Mouse (Mus musculus) left cerebral cortex, postnatal 4 days (tissue): ENCODE measurements around the gene Pald1. TPM values are rescaled to one million over a fixed set of nuclear protein-coding genes. Genes with fewer than 3 reads are reported as not detected.

Experiments used
- DNase-seq: peaks from one replicate; pipeline ENCODE4 v3.0.0-alpha.2; 2022
- intact Hi-C: fragments of 180-260 bp; cut with DNase I; formaldehyde crosslinking; loops from one replicate; pipeline ENCODE4 v1.15.1; 2025
- total RNA-seq, 2 experiments: library from RNA; stranded (reverse); gene quantifications; 2 replicates each; pipeline ENCODE4 v1.2.3; 2021

The Pald1 gene
- total RNA-seq, 2 experiments from 2014 or later = 22.8 to 25.8 TPM

DNA sequence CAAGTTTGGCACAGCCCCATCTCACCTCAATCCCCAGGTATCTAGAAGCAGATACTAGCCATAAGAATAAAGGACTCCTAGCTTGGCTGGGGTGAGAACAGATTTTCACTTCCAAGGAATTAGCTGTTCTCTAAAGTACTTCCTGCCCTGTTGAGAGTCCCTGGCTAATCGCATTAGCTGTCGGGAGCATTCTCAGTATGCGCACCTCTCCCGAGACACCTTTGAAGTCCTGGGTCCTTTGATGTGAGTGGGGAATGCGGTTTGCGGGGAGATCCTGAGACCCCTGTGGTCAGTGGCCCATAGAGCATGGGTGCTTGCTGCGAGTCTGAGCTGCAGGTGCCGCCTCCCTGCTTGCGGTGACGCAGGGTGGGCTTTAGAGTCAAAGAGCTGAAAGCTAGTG is 22.6 kb upstream of the Pald1 start:
- DNase-seq = no peak
- intact Hi-C loops = loop anchor here (10.0 kb wide), 1 partner anchor 201 kb away; no protein-coding TSS in a partner anchor

DNA sequence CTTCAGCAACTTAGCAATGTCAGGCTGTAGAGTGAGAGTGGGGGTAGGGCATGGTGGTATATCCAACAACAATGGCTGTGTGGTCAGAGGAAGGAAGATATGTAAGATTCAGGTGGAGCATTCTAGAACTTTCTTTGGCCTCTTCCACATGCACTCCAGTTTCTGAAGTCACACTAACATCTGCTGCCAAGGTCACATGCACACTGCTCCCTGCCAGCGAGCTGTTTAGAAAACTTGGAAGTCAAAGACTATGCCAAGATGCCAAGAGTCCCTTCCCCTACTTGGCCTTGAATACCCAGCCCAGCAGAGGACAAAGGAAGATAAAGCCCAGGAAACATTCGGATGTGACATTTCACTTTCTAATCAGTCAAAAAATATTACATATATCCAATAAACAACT is 19.6 kb upstream of the Pald1 start:
- DNase-seq = no peak
- intact Hi-C loops = loop anchor here (10.0 kb wide), 1 partner anchor 198 kb away; no protein-coding TSS in a partner anchor

DNA sequence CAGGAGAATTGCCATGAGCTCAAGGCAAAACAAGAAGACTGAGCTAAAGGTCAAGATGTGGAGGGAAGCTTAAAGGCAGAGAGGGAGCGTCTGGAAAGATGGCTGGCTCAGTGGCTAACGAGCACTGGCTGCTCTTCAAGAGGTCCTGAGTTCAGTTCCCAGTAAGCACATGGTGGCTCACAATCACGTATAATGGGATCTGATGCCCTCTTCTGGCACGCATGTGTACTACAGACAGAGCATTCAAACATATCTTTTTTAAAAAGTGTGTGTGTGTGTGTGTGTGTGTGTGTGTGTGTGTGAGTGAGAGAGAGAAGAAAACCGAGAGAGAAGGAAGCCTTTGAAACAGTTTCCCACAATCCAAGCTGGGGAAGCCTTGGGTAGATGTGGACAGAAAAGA is 19.1 kb upstream of the Pald1 start:
- intact Hi-C loops = loop anchor here (10.0 kb wide), 1 partner anchor 198 kb away; no protein-coding TSS in a partner anchor
- no peak for DNase-seq

DNA sequence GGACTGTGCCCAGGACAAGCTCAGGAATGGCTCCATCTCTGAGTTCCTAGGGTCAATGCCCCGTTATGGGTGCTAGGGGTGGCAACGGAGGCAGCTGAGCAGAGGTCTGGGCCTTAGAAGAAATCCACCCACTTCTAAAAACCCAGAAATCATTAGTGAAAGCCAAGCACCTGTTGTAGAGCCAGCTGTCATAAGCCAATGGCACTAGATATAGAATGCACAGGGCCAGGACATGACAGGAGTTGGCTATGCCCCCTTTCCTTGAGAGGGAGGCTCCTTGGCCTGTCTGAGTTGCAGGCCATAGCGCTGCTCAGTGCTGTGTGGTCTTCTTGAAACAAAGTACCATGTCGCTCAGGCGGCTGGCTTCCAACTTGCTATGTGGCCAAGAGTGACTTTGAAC is 17.1 kb upstream of the Pald1 start:
- intact Hi-C loops = loop anchor here (10.0 kb wide), 1 partner anchor 196 kb away; no protein-coding TSS in a partner anchor
- DNase-seq = no peak

DNA sequence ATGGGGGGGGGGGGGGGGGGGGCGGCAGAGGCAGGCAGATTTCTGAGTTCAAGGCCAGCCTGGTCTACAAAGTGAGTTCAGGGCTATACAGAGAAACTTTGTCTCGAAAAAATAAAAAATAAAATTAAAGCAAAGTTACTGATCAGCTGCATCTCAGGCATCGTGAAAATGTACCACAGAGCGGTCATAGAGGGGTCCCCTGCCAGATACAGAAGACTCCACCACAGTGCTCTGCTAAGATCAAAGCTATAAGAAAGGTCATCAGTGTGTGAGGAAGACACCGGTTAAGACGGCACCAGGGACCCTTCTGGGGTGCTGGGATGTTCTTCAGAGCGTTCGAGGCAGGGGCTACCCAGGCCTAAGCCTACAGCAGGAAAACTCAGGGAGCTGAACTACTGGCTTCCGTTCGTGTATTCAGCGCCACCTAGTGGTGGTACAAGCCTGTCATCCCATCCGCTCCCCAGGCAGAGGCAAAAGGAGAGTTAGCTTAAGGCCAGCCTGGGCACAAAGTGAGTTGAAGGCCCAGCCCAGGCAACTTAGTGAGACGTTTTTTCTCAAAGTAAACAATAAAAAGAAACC is 15.9 kb upstream of the Pald1 start:
- peak; percentile 78 for DNase-seq
- intact Hi-C loops = loop anchor here (5.0 kb wide), 1 partner anchor 57 kb away; no protein-coding TSS in a partner anchor

DNA sequence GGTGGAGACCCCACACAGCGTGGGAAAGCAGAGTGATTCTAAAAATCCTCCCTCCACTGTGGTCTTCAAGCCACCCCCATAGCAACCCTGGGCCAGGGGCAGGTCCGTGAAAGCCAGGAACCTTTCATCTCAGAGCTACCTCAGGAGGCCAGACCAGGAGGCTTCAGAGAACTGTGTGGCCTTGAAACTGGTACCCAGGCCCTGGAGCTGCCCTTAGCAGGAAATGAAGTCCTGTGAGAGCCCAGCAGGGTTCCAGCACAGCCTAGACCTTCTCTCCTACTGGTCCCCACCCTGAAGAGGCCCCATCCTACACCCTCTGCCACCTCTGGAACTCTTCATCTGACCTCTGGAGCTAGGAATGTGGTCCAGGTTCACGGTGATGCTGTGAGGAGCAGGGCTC is 14.8 kb upstream of the Pald1 start:
- intact Hi-C loops = loop anchor here (5.0 kb wide), 1 partner anchor 56 kb away; no protein-coding TSS in a partner anchor
- no peak for DNase-seq

DNA sequence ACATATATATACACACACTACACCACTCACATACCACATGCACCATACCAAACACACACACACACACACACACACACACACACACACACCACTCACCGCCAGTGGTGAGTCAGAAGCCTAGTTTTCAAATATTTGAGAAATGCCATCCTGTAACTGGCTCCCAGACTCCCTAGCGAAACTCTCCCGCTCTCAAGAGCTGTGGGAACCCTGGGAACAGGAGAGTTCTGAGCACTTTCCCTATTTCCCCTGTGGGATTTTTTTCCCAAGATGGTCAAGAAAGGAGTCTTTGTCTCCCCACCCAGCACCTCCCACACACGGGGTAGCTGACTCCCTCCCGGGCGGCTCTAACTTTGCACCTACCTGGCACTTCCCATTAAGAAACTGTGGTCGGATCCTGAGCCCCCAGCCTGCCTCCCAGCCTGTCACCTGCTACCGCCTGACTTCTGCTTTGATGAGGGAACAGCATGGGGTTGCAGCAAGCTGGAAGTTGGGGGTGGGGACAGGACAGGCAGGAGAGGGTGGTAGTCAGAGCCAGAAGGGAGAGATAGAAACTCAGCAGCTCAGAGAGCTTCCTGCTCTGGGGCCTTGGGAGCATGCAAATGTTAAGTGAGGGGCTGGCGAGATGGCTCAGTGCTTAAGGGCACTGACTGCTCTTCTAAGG is 11.3 kb upstream of the Pald1 start:
- no peak for DNase-seq
- intact Hi-C loops = loop anchor here (5.0 kb wide), 1 partner anchor 52 kb away; no protein-coding TSS in a partner anchor

DNA sequence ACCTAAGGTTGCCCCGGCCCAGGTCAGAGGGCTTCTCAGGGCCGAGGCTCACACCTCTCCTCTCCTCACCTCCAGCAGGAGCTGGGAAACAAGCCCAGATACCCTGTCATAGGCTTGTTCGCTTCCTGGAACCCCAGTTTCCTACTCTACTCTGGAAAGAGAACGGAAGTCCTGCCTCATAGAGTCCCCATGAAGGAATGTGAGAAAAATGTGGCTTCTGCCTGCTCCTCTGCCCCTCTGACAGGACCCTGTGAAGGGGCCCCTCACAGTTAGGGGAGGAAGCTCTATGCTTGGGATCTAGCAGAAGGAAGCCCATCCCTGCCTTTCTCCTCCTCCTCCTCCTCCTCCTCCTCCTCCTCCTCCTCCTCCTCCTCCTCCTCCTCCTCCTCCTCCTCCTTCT is 9.3 kb upstream of the Pald1 start:
- DNase-seq = no peak
- intact Hi-C loops = no loop called here

DNA sequence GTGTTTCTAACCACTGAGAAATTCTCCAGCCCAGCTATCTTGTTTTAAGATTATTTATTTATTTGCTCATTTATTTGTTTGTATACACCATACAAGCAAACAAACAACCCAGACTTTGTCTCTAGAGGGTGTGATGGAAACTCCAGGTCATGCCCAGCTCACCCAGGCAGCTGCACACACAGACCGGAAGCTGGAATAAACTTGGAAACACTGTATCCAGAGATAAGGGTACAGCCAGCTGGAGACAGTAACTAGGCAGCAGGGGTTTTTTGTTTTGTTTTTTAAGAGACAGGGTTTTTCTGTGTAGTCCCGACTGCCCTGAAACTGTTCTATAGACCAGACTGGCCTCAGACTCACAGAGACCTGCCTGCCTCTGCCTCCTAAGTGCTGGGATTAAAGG is 6.8 kb upstream of the Pald1 start:
- intact Hi-C loops = no loop called here
- DNase-seq = no peak

DNA sequence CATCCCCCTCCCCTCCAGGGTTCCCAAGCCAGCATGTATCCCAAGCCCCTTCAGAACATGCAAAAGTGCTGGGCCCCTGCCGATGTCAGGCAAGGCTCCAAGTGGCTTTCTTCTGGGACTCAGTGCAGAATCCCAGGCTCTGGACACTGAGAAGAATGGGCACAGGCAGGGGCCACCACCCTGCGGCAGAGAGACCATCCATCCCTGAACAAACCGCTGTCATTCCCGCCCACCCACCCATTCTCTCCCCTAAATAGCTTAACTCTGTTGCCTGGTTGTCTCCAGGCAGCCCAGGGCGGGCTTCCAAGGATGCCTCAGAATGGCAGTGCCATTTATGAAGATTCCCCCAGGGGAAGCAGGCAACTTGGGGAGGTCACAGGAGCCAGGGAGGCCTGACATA is 5.7 kb upstream of the Pald1 start:
- DNase-seq = peak; percentile 71
- intact Hi-C loops = no loop called here

DNA sequence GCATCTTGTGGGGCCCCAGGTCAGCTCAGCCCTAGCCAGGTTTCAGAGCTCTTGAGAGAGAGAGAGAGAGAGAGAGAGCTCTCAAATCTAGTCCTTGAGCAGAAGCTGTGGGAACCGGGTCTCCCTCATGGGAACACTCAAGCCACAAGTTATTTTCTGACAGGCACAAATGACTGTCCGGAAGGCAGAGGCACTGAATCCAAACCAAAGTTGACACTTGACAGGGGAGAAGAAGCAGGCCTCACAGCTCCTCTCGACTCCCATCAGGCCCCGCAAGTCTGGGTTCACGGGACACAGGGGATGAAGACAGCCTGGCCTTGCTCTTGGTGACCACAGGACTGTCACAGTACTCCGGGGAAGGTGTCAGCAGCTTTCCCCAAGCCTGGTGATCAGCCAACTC is 3.0 kb upstream of the Pald1 start:
- intact Hi-C loops = no loop called here
- DNase-seq = no peak

DNA sequence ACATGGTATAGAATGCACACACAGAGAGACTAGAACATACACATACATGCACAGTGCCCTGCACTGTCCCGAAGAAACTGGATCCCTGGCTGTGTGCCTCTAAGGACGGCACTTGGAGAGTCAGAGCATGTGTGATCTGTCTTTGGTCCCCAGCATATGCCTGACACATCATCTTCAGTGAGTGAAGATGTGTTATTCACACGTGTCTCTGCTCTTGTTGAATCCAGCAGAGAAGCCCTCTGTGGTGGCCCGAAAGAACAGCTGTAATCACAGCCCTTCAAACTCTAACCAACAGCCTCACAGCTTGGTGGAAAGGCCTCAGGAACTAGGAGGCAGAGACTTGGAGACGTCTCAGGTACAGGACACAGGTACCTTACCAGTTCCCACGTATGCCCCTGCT is 1.8 kb upstream of the Pald1 start:
- no peak for DNase-seq
- intact Hi-C loops = no loop called here

DNA sequence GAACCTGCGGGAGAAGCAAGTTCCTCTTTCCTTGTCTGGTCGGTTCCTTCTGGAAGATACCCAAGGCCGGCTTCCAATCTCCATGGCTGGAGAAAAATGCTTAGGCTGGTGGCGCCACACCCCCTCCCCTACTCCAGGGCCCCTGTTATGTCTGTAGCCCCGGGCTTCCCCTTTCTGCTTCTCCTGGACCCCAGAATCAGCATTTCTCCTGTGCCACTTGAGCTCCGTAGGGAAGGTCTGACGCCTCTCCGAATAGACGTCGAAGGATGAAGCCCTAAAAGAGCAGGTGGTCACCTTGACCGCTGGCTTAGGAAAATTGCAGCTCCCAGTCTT is 351 bp upstream of the Pald1 start:
- DNase-seq = no peak
- intact Hi-C loops = no loop called here

DNA sequence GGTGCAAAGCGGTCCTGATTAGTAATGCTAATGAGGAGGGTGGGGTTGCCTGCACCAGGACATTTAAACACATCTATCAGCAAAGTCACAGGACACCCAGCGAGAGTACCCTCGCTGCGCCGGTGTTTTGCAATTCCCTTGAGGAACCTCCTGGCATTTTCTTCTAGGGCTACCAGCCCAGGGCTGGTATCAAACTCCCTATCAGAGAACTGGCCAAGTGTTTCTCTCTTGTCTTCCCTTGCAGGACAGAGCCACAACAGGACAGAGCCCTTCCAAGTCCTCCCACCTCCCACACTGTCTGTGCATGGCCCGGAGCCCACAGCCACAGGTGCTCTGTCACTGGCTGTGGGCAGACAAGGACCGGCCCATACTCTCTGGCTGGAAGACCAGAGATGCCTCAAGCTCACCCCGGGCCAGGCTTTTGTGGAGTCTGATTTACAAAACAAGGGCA is 1.0 kb downstream of the Pald1 start:
- peak; percentile 48 for DNase-seq
- intact Hi-C loops = no loop called here

DNA sequence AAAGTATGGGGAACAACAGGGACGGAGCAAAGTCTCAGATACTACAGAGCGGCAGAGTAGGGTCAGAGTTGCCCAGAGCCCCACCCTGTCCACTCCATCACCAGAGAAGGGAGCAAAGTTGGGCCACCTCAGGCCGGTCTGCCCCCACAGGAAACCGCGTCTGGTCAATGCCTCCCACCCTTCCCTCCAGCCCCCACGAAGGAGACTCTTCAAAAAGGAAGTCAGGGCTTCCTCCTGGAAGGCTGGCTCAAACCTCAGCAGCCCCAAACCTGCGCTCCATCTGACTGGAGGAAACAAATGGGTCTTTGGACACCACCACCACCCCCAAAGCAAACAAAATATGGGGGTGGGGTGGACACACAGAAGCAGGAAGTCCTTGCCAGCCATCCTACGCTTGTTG is 1.5 kb downstream of the Pald1 start:
- intact Hi-C loops = no loop called here
- DNase-seq = no peak

DNA sequence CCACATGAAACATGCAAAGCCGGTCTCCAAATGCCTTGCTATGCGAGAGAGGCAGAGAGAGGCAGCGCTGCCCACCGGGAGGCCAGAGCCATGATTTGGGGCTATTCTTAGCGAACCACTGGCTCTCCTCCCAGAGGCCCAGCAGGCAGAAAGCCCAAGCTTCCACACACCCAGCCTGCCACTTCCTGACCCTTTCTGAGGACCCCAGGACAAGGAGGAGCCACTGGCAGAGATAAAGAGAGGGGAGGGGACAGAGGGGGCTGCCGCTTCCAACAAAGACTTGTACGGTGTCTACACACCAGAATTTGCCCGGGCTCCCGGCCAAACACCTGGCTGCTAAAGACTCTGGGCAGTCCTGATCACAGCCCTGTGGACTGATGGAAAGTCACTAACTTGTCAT is 3.1 kb downstream of the Pald1 start:
- intact Hi-C loops = no loop called here
- DNase-seq = peak; percentile 67

DNA sequence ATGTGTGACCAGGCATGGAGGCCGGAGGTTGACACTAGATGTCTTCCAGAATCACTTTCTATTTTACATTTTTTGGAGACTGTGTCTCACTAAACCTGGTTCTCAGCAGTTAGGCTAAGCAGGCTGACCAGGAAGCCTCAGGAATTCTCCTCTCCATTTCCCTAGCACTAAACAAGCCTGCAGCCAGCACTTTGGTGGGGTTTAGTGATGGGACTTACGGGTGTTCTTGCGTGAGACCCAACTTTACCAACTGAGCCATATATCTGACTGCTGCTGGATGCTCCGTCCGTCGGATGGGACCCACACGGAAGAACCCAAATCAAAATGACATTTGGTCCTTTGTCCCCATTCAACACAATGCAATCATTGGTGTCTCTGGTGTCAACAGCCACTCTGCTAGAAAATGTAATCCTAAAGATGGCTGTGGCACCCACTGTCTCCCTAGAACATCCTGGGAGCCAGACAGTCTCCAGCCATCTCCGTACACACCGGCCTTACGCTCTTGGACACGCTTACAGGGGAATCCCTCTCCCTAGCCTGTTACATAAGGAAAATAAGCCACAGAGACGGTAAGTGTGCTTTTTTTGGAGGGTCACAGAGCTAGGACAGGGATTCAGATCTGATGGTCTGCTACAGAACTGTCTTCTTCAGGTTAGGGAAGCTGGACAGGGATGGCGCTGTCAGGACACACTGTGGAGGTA is 3.8 kb downstream of the Pald1 start:
- intact Hi-C loops = no loop called here
- no peak for DNase-seq

DNA sequence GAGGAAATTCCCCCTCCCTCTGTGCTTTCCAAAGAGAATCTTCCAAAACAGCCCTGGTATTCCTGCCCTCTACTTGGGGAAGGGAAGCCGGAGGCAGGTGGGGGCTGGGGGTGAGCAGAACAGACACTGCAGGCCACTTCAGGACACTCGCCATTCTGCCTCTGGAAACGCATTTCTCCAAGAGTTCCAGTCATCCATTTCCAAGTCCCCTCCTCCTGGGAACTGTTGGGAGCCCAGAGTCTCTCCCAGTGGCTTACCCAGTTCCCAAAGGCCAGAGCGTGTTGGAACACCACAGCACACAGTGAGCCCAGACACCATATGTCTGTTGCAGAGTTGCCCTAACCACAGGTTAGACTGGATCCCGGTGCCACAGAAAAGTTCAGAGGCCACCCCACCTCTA is 4.6 kb downstream of the Pald1 start:
- intact Hi-C loops = no loop called here
- no peak for DNase-seq

DNA sequence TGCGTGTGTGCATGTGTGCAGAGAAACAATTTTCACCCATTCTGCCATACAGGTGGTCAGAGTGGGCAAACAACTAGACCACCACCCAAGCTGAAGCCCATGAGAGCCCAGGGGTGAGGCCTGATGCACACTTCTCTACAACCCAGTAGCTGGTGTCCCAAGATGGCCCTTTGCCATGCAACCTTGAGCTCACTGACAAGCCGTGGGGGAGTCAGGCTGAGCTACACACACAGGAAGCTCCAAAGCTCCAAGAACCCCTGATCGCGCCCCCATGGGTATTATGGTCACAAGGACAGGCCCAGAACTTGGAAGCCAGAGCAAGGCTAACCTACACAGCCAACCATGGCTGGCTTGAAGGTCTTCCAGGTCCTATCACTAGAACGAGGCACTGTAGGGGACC is 5.3 kb downstream of the Pald1 start:
- DNase-seq = no peak
- intact Hi-C loops = no loop called here

DNA sequence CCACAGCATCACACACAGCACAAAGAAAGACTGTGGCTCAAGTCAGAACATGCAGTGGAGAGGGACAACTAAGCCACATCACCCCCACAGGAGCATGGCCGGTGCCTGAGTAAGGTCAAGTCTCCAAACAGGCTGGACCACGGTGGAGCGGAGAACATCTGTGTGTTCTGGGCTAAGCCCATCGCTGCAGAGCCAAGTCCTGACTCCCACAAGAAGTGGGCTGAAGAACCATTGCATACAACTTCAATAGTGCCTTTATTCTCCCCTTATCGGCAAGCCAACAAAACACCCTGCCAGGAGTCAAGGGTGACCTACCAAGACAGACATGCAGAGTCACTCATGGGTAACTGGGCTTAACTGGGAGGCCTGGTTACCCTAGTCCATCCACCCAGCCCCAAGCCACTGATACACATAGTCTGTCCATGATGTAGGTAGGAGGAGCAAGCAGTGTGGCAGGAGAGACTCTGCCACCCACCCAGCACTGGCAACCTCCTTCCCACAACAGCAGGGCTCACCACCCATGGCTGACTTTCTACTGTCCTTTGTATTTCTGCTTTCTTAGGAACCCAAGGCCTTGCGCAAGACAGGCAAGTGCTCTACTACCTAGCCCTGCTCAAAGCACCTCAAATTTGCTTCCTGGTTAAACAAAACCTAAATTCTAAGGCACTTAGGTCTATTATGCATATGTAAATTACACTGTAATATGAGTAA is 8.4 kb downstream of the Pald1 start:
- DNase-seq = no peak
- intact Hi-C loops = no loop called here

DNA sequence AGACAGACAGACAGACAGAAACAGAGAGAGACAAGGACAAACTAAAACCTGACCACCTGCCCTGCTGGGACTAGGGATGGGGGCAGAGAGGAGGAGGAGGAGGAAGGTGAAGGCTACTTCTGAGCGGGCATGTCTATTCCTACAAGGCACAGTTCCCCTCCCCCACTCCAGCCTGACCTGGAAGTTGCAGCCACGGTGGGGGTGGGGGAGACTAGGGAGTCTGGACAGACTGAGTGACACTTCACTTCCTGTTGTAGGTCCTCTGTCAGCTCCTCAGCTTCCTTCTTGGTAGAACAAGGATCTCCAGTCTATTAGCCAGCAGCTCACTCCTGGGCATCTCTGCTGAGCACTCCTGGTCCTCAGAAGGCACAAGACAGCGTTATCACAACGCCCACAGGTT is 9.3 kb downstream of the Pald1 start:
- intact Hi-C loops = no loop called here
- no peak for DNase-seq

DNA sequence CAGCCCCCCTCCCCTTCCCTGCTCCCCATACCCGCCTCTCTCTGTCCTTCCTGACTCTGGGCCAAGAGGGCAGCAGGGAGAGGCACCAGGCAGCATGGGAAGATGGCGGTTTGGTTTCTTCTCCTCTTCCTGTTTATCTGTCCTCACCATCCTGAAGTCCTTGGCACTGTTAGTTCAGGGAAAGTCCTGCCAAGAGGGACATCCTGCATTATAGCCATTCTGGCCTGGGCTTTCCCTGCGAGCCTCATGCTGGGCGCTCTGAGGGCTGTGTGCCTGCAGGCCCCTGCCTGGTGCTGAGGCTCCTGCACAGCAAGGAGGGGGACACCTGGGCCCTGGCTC is 10.8 kb downstream of the Pald1 start:
- peak; percentile 90 for DNase-seq
- intact Hi-C loops = no loop called here
